Mouse (Mus musculus) T-helper 1 cell (primary cell): ENCODE results near the gene Nfu1.

Source experiments
- in situ Hi-C: fragments of 300-600 bp; cut with MboI, MseI; formaldehyde crosslinking; loops from one replicate; pipeline ENCODE4 v1.15.1; 2025; ENCODE audit warnings: high pct_unique_total_duplicates

Gene Nfu1

DNA sequence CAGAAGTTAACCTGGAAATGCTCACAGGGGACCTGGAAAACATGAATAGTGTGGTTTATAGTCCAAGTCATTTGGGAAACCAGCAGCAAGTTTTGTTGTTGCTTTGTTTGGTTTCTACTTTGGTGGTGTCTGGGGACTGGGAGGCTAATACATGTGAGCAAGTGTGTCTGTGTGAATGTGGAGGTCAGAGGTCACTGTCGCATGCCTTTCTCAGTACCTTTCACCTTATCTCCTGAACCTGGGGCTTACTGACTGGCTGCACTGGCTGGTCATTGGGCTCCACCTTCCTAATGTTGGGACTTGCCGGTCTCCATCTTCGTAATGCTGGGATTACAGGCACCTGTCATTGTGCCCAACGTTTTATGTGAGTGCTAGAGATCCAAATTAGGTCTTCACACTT is 61.6 kb downstream of the Nfu1 start:
- in situ Hi-C loops = no loop called here

DNA sequence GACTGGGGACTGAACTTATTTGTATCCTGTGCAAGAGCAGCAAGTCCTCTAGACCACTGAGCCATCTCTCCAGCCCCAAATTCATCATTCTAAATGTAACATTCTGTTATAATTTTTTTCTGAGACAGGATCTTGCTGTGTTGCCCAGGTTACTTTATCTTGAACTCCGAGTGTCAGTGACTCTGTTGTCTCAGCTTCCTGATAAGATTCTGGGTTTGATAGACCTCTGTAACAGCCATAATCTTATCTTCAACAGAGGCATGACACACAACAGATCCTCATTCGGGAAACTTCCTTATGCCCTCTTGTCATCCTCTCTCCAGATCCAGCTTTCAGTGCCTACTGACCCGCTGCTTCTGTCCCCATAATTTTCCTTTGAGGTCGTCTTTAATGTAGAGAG is 63.7 kb downstream of the Nfu1 start:
- in situ Hi-C loops = no loop called here

DNA sequence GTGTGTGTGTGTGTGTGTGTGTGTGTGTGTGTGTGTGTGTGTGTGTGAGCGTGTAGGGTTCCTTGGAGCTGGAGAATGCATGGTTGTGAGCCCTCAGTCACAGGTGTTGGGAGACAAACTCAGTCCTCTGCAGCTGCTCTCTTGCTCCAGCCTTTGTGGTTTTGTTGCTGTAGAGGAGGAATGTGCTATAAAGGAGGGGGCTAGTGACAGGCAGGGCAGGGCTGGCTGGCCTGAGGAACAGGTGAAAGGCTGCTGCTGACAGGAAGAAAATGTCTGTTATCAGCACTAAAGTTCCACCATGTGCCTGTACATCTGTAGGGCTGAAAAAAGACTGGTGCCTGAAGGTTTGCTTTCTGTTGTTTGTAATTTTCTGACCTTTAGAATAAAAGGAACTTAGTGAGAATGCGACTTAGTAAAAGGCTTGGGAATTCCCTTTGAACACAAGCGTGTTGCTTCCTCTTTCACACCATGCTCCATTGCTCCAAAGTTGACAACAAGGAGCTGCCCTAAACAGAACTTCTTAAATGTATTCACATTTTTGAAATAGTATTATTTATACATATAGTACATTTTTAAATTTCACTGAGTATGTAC is 66.2 kb downstream of the Nfu1 start:
- in situ Hi-C loops = no loop called here
